ENCODE assay signal across 25 mouse cellular contexts in the genomic region with DNA sequence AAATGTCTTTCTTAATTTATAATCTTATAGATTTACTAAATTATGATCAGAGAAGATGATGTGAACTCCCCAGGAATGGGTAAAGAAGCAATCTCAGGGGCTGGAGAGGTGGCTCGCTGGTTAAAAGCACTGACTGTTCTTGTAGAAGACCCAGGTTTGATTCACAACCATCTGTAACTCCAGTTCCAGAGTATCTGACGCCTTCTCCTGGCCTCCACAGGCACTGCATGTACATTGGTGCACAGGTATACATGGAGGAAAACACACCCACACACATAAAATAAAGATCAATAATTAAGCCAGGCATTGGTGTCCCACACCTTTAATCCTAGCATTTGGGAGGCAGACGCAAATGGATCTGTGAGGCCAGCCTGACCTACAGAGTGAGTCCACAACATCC. TPM values are rescaled to one million over a fixed set of nuclear protein-coding genes. Genes with fewer than 3 reads are reported as not detected.
DNase-seq lines count a peak whose midpoint lies in the region; ATAC-seq and TF ChIP-seq lines count a peak whose summit lies in the region.
"Had no signal": no experiment of that assay in that cellular context is flagged by ENCODE, and none has a peak within 500 bp of the region (broad histone marks: within the 10 kb centered on the region; RNA-seq: fewer than 3 reads in every experiment).

No protein-coding gene starts in this region.

- no peaks in the 10 kb centered on the region for H3K9me3 ChIP-seq in intestine, postnatal 0 days (ENCODE audit: control insufficient read depth)
- no peaks in the 10 kb centered on the region for H3K9me3 ChIP-seq in intestine, embryonic 15.5 days
- peaks cover 8% of the 10 kb centered on the region for H3K9me3 ChIP-seq in CH12.LX (replicated peaks; ENCODE audit: low read length)
- H3K9me3 ChIP-seq: G1E had no signal

- no peak for DNase-seq in cerebellum, adult 2 months
- DNase-seq in cerebellum, adult 18-20 months = no peak
- peak; percentile 39 for DNase-seq in thymus, postnatal 4 days
- no peak for DNase-seq in thymus, postnatal 0 days (ENCODE audit: low spot score)
- DNase-seq in CH12.LX (ENCODE audit: extremely low read depth) = no peak
- DNase-seq in neural tube, embryonic 10.5 days (ENCODE audit: extremely low spot score, low spot score) = no peak
- DNase-seq: adrenal gland, adult 2 months; adrenal gland, adult 8-10 months; adrenal gland, postnatal 10 days; adrenal gland, postnatal 14 days; adrenal gland, postnatal 25 days; adrenal gland, postnatal 36 days; B cell, adult 2 months; cerebellum, adult 11 months; cerebellum, adult 11-12 months; cerebellum, adult 8-10 months had no signal

- no peak overlapping the region for H3K4me3 ChIP-seq in cerebellum, adult 2 months (replicated peaks; ENCODE audit: insufficient read depth, low read depth, low read length)
- no peak overlapping the region for H3K4me3 ChIP-seq in intestine, postnatal 0 days (ENCODE audit: low read depth, low read length)
- H3K4me3 ChIP-seq in intestine, embryonic 15.5 days (replicated peaks) = no peak overlapping the region
- no peak overlapping the region for H3K4me3 ChIP-seq in CH12.LX (replicated peaks in 1 of 3; ENCODE audit: low read depth in 2 of 3, low read length in 2 of 3, poor library complexity in 1 of 3)

- dilution Hi-C loops in CH12.LX (cut with MboI; ENCODE audit: extremely low pct_ligation_motif_present, extremely low pct_unique_long_range_greater_than_20kb, low sequenced_read_pairs) = no loop called here

- 85% methylated on average over 3 of the region's 3 CpGs for WGBS in cerebellum, adult 2 months
- WGBS in intestine, postnatal 0 days = 67% methylated on average over 3 of the region's 3 CpGs
- 68% methylated on average over 3 of the region's 3 CpGs for WGBS in intestine, embryonic 15.5 days

- TF ChIP-seq POLR2A in cerebellum, adult 2 months (IDR thresholded peaks at IDR 0.05; ENCODE audit: borderline replicate concordance, insufficient read depth, low read length) = no peak
- TF ChIP-seq POLR2A in CH12.LX (IDR thresholded peaks at IDR 0.05; ENCODE audit: low read depth, low read length) = no peak

- TF ChIP-seq RAD21 in CH12.LX (IDR thresholded peaks at IDR 0.05; ENCODE audit: low read depth, low read length) = peak; percentile 47

- H3K36me3 ChIP-seq in intestine, postnatal 0 days (ENCODE audit: control insufficient read depth, insufficient read depth) = no peaks in the 10 kb centered on the region
- no peaks in the 10 kb centered on the region for H3K36me3 ChIP-seq in intestine, embryonic 15.5 days
- H3K36me3 ChIP-seq in CH12.LX (replicated peaks in 1 of 2; ENCODE audit: control insufficient read depth in 1 of 2, insufficient read depth in 1 of 2, low read length in 1 of 2) = peaks cover 4 to 13% of the 10 kb centered on the region in 2 experiments
- H3K36me3 ChIP-seq: G1E had no signal

- H3K27me3 ChIP-seq in cerebellum, adult 2 months (ENCODE audit: control insufficient read depth, insufficient read depth, low read length) = no peaks in the 10 kb centered on the region
- no peaks in the 10 kb centered on the region for H3K27me3 ChIP-seq in intestine, postnatal 0 days (replicated peaks; ENCODE audit: control insufficient read depth, insufficient read depth, low read length)
- H3K27me3 ChIP-seq in intestine, embryonic 15.5 days (replicated peaks) = no peaks in the 10 kb centered on the region
- H3K27me3 ChIP-seq in CH12.LX (replicated peaks) = no peaks in the 10 kb centered on the region
- H3K27me3 ChIP-seq: Patski had no signal

- H3K4me2 ChIP-seq in intestine, postnatal 0 days (replicated peaks; ENCODE audit: low read depth) = no peak overlapping the region
- no peak overlapping the region for H3K4me2 ChIP-seq in intestine, embryonic 15.5 days (replicated peaks)
- no peak overlapping the region for H3K4me2 ChIP-seq in CH12.LX (ENCODE audit: insufficient read depth, low read depth, poor library complexity, severe bottlenecking)

- no peak for ATAC-seq in intestine, postnatal 0 days
- ATAC-seq in intestine, embryonic 15.5 days = no peak
- ATAC-seq: activated CD4-positive, CD25-positive, alpha-beta regulatory T cell, adult 4 months; CD4-positive, CD25-positive, alpha-beta regulatory T cell, adult 4 months; Patski had no signal

- no peak overlapping the region for H3K9ac ChIP-seq in intestine, postnatal 0 days (ENCODE audit: low read depth, low read length)
- H3K9ac ChIP-seq in intestine, embryonic 15.5 days = no peak overlapping the region
- H3K9ac ChIP-seq in CH12.LX (ENCODE audit: insufficient read depth, low read depth) = no peak overlapping the region

- no peak overlapping the region for H3K27ac ChIP-seq in cerebellum, adult 2 months (ENCODE audit: insufficient read depth, low read length)
- H3K27ac ChIP-seq in intestine, postnatal 0 days (ENCODE audit: low read depth, low read length) = no peak overlapping the region
- no peak overlapping the region for H3K27ac ChIP-seq in intestine, embryonic 15.5 days
- H3K27ac ChIP-seq in CH12.LX (ENCODE audit: insufficient read depth, low read depth) = no peak overlapping the region

- no peaks in the 10 kb centered on the region for H3K79me2 ChIP-seq in CH12.LX (replicated peaks; ENCODE audit: control insufficient read depth, extremely low read depth, insufficient read depth, poor library complexity, severe bottlenecking)

- in situ Hi-C loops in CH12.LX (cut with MboI; ENCODE audit: low pct_ligation_motif_present, low pct_unique_long_range_greater_than_20kb, low sequenced_read_pairs) = no loop called here

- TF ChIP-seq EP300 in CH12.LX (IDR thresholded peaks at IDR 0.05; ENCODE audit: low read length) = no peak

- peaks cover 3% of the 10 kb centered on the region; the same call in 1 of the 2 replicates for H3K4me1 ChIP-seq in cerebellum, adult 2 months (ENCODE audit: control insufficient read depth, insufficient read depth, low read length)
- H3K4me1 ChIP-seq in intestine, postnatal 0 days (replicated peaks; ENCODE audit: control insufficient read depth, insufficient read depth, low read length) = no peaks in the 10 kb centered on the region
- H3K4me1 ChIP-seq in intestine, embryonic 15.5 days (replicated peaks) = no peaks in the 10 kb centered on the region
- H3K4me1 ChIP-seq in CH12.LX (ENCODE audit: control insufficient read depth in 1 of 2, insufficient read depth in 2 of 2) = no peaks in the 10 kb centered on the region

- 0 out of 2 replicates have a peak, but pooled peaks have one; percentile 18 for TF ChIP-seq CTCF in cerebellum, adult 2 months (IDR thresholded peaks at IDR 0.05; ENCODE audit: borderline replicate concordance, insufficient read depth, low read depth, low read length)
- peak; percentile 39 for TF ChIP-seq CTCF in intestine, postnatal 0 days (IDR thresholded peaks at IDR 0.05; ENCODE audit: low read depth)
- TF ChIP-seq CTCF in CH12.LX (conservative IDR thresholded peaks at IDR 0.05 in 1 of 2, IDR thresholded peaks at IDR 0.05 in 1 of 2; ENCODE audit: low read depth in 2 of 2, low read length in 2 of 2) = peak in 1 of 2 experiments; percentile 52; a peak in 2 of 4 replicates

TF ChIP-seq in CH12.LX, 34 proteins besides CTCF, POLR2A, EP300 and RAD21:
- TF ChIP-seq NELFE (IDR thresholded peaks at IDR 0.05; ENCODE audit: low read depth, low read length) = no peak
- TF ChIP-seq SMC3 (IDR thresholded peaks at IDR 0.05; ENCODE audit: low read depth, low read length) = peak; percentile 57
- TF ChIP-seq USF2 (conservative IDR thresholded peaks at IDR 0.05; ENCODE audit: low read depth, low read length) = no peak
- no peak for TF ChIP-seq ZKSCAN1 (IDR thresholded peaks at IDR 0.05; ENCODE audit: borderline replicate concordance, low read depth, low read length)
- TF ChIP-seq NRF1 (IDR thresholded peaks at IDR 0.05; ENCODE audit: low read depth, low read length) = no peak
- TF ChIP-seq CHD2 (IDR thresholded peaks at IDR 0.05; ENCODE audit: low read length) = no peak

RNA-seq across cellular contexts. Expression of a gene that starts 26.1 kb away (rescaled TPM):
- 9.4 and 12.1 TPM in 2 replicates for polyA plus RNA-seq in cerebellum, adult 2 months (2012; rRNA removed)
- polyA plus RNA-seq in intestine, postnatal 0 days (2015; fragmentation: Nextera tagmentation; extraction: Ambion mirVana) = 15.9 and 16.2 TPM in 2 replicates
- 2.1 and 2.2 TPM in 2 replicates for polyA plus RNA-seq in intestine, embryonic 15.5 days (2015; fragmentation: Nextera tagmentation; extraction: Ambion mirVana)
- 0.79 TPM in 1 of 2 replicates, not detected in the other for polyA plus RNA-seq in thymus, postnatal 0 days (2015; fragmentation: Nextera tagmentation; extraction: Ambion mirVana)
- 0.13 and 0.59 TPM in 2 replicates for total RNA-seq in CH12.LX (2012; rRNA removed)
- not detected in 2 replicates for total RNA-seq in CH12.LX (2014; rRNA removed)
- polyA plus RNA-seq in CH12.LX (2012; ENCODE audit: insufficient read length, low read depth) = 0.34 TPM in 1 of 2 replicates, not detected in the other
- total RNA-seq: MEL had no signal
- polyA plus RNA-seq: activated CD4-positive, CD25-positive, alpha-beta regulatory T cell, adult 4 months; C2C12; CD4-positive, CD25-positive, alpha-beta regulatory T cell, adult 4 months; G1E had no signal

RNA-seq across cellular contexts. Expression of a gene that starts 33.8 kb away (rescaled TPM):
- 18.7 and 22.0 TPM in 2 replicates for polyA plus RNA-seq in cerebellum, adult 2 months (2012; rRNA removed)
- 0.50 and 0.52 TPM in 2 replicates for polyA plus RNA-seq in intestine, postnatal 0 days (2015; fragmentation: Nextera tagmentation; extraction: Ambion mirVana)
- polyA plus RNA-seq in intestine, embryonic 15.5 days (2015; fragmentation: Nextera tagmentation; extraction: Ambion mirVana) = 1.2 and 2.3 TPM in 2 replicates
- polyA plus RNA-seq in thymus, postnatal 0 days (2015; fragmentation: Nextera tagmentation; extraction: Ambion mirVana) = 13.9 and 15.2 TPM in 2 replicates
- total RNA-seq in CH12.LX (2012; rRNA removed) (8.5 and 8.6 TPM in 2 replicates), CH12.LX (2014; rRNA removed) (4.7 and 5.2 TPM in 2 replicates)
- polyA plus RNA-seq in CH12.LX (2012; ENCODE audit: insufficient read length, low read depth) = 4.7 and 6.2 TPM in 2 replicates
- polyA plus RNA-seq: G1E had no signal

RNA-seq across cellular contexts. Expression of a gene that starts 44.9 kb away (rescaled TPM):
- 243 and 290 TPM in 2 replicates for polyA plus RNA-seq in cerebellum, adult 2 months (2012; rRNA removed)
- polyA plus RNA-seq in intestine, postnatal 0 days (2015; fragmentation: Nextera tagmentation; extraction: Ambion mirVana) = 0.16 and 0.21 TPM in 2 replicates
- polyA plus RNA-seq in intestine, embryonic 15.5 days (2015; fragmentation: Nextera tagmentation; extraction: Ambion mirVana) = 0.10 TPM in 1 of 2 replicates, not detected in the other
- 0.50 and 0.79 TPM in 2 replicates for polyA plus RNA-seq in thymus, postnatal 0 days (2015; fragmentation: Nextera tagmentation; extraction: Ambion mirVana)
- 0.08 and 0.13 TPM in 2 replicates for total RNA-seq in CH12.LX (2012; rRNA removed)
- not detected in 2 replicates for total RNA-seq in CH12.LX (2014; rRNA removed)
- polyA plus RNA-seq in CH12.LX (2012; ENCODE audit: insufficient read length, low read depth) = not detected in 2 replicates
- total RNA-seq: adrenal gland, adult 2 months; adrenal gland, postnatal 25 days; ES-E14; G1E had no signal
- polyA plus RNA-seq: C2C12, G1E, Patski had no signal

RNA-seq across cellular contexts. Expression of a gene that starts 48.4 kb away (rescaled TPM):
- 512 and 552 TPM in 2 replicates for polyA plus RNA-seq in cerebellum, adult 2 months (2012; rRNA removed)
- polyA plus RNA-seq in intestine, postnatal 0 days (2015; fragmentation: Nextera tagmentation; extraction: Ambion mirVana) = 336 and 354 TPM in 2 replicates
- polyA plus RNA-seq in intestine, embryonic 15.5 days (2015; fragmentation: Nextera tagmentation; extraction: Ambion mirVana) = 460 and 467 TPM in 2 replicates
- polyA plus RNA-seq in thymus, postnatal 0 days (2015; fragmentation: Nextera tagmentation; extraction: Ambion mirVana) = 288 and 312 TPM in 2 replicates
- total RNA-seq in CH12.LX (2012; rRNA removed) = 106 and 134 TPM in 2 replicates
- total RNA-seq in CH12.LX (2014; rRNA removed) = 72.8 and 88.0 TPM in 2 replicates
- polyA plus RNA-seq in CH12.LX (2012; ENCODE audit: insufficient read length, low read depth) = 407 and 450 TPM in 2 replicates

Comparison
In these comparisons a context has a peak if more than half of its experiments do, and no peak if none do; other contexts are left out.
1. RNA of a gene that starts 44.9 kb away (polyA plus RNA-seq): 243 to 290 TPM in cerebellum, adult 2 months; 0.50 to 0.79 TPM in thymus, postnatal 0 days, 0.16 to 0.21 TPM in intestine, postnatal 0 days, 0.10 TPM in intestine, embryonic 15.5 days and not detected in CH12.LX; every median in the first group is over 100 times any median in the second.